Mouse (Mus musculus) limb, embryonic 14.5 days (tissue): ENCODE measurements around the gene Ky. TPM values are rescaled to one million over a fixed set of nuclear protein-coding genes. Genes with fewer than 3 reads are reported as not detected.

Source experiments
- ATAC-seq: fragments of 200-750 bp; cut with Nextera tagmentation; 2 replicates; pipeline ENCODE4 v1.8.0; 2017; ENCODE audit warnings: low read depth, moderate number of reproducible peaks, moderate TSS enrichment; ENCODE audit not compliant: low FRiP score
- DNase-seq: peaks from one replicate; pipeline ENCODE4 v3.0.0-alpha.2; 2015; ENCODE audit warnings: low spot score
- H3K27ac ChIP-seq: fragments of 300-500 bp; sonication (generic); replicated peaks from 2 replicates; pipeline ENCODE4 v1.5.1; 2014; ENCODE audit warnings: low read depth, mild to moderate bottlenecking, low read length, moderate library complexity, mixed read lengths
- H3K27me3 ChIP-seq: fragments of 300-500 bp; sonication (generic); 2 replicates; pipeline ENCODE4 v1.6.1; 2014; ENCODE audit warnings: low read length, mixed read lengths; ENCODE audit not compliant: control insufficient read depth, insufficient read depth
- H3K36me3 ChIP-seq: fragments of 300-500 bp; sonication (generic); 2 replicates; pipeline ENCODE4 v1.6.1; 2014; ENCODE audit warnings: mild to moderate bottlenecking, low read length, moderate library complexity, mixed read lengths; ENCODE audit not compliant: control insufficient read depth, insufficient read depth
- H3K4me1 ChIP-seq: fragments of 300-500 bp; sonication (generic); 2 replicates; pipeline ENCODE4 v1.6.1; 2014; ENCODE audit warnings: antibody characterized with exemption, low read length, mixed read lengths; ENCODE audit not compliant: control insufficient read depth, insufficient read depth
- H3K4me2 ChIP-seq: fragments of 300-500 bp; sonication (generic); replicated peaks from 2 replicates; pipeline ENCODE4 v1.6.1; 2014; ENCODE audit warnings: low read depth, mild to moderate bottlenecking, low read length, moderate library complexity; ENCODE audit not compliant: severe bottlenecking
- H3K4me3 ChIP-seq: fragments of 300-500 bp; sonication (generic); replicated peaks from 2 replicates; pipeline ENCODE4 v1.5.1; 2014; ENCODE audit warnings: low read length
- H3K9ac ChIP-seq: fragments of 300-500 bp; sonication (generic); 2 replicates; pipeline ENCODE4 v1.6.1; 2014; ENCODE audit warnings: mild to moderate bottlenecking, low read depth, low read length, moderate library complexity; ENCODE audit not compliant: severe bottlenecking
- H3K9me3 ChIP-seq: fragments of 300-500 bp; sonication (generic); 2 replicates; pipeline ENCODE4 v1.6.1; 2016; ENCODE audit warnings: low read length; ENCODE audit not compliant: control insufficient read depth
- POLR2A ChIP-seq: fragments of 200-500 bp; IDR thresholded peaks from 2 replicates; pipeline ENCODE4 v1.8.0; 2012; ENCODE audit warnings: inconsistent platforms, mild to moderate bottlenecking, moderate library complexity, borderline replicate concordance; ENCODE audit not compliant: insufficient read depth, insufficient read length; ENCODE audit errors: extremely low read depth
- WGBS: fragments of 180-500 bp; shearing (Covaris S2); extraction: QIAGEN DNeasy Blood & Tissue Kit; methylation state at CpG from one replicate; pipeline ENCODE4 v1.1.7; 2014; 5-methylcytosine and 5-hydroxymethylcytosine counted together
- polyA plus RNA-seq, 2 experiments: library from polyadenylated mRNA; depleted of rRNA in 1 of 2; stranded (reverse) in 1 of 2; unstranded in 1 of 2; fragments of >200 nt; fragmentation: Nextera tagmentation in 1 of 2; extraction: Ambion mirVana in 1 of 2; gene quantifications; 2 replicates each; pipeline versions ENCODE4 v1.2.1 to v1.2.3; 2012 to 2014

Gene Ky
- polyA plus RNA-seq, 2 experiments = 1.2 to 3.2 TPM

- peaks cover 46% of the 10 kb centered on the region for H3K36me3 ChIP-seq
- H3K9ac ChIP-seq = no peak overlapping the region
- H3K9me3 ChIP-seq = no peaks in the 10 kb centered on the region
- no peaks in the 10 kb centered on the region for H3K27me3 ChIP-seq
- no peak overlapping the region for H3K4me3 ChIP-seq
- H3K4me2 ChIP-seq = no peak overlapping the region
- no peak for ATAC-seq
- TF ChIP-seq POLR2A = no peak
- WGBS = 69% methylated on average over 6 of the region's 6 CpGs
- H3K4me1 ChIP-seq = no peaks in the 10 kb centered on the region
- DNase-seq = no peak
- H3K27ac ChIP-seq = peak overlapping the region; percentile 49; the same call in 1 of the 2 replicates
Measured at GRCm38 (mm10) chr9:102594667-102595393, 89.3 kb downstream of the Ky start.

Other genes starting within 250 kb of the Ky start
- 4.1 and 4.4 TPM in 2 replicates for gene Ephb1, start 151.1 kb upstream of the Ky start, polyA plus RNA-seq (2012; rRNA removed)
- gene Ephb1, start 151.1 kb upstream of the Ky start, polyA plus RNA-seq (2014; fragmentation: Nextera tagmentation; extraction: Ambion mirVana) = 4.1 and 4.2 TPM in 2 replicates
- 88.7 and 191 TPM in 2 replicates for gene Anapc13, start 120.5 kb downstream of the Ky start, polyA plus RNA-seq (2012; rRNA removed)
- 169 and 177 TPM in 2 replicates for gene Anapc13, start 120.5 kb downstream of the Ky start, polyA plus RNA-seq (2014; fragmentation: Nextera tagmentation; extraction: Ambion mirVana)
- gene Cep63, start 120.8 kb downstream of the Ky start, polyA plus RNA-seq (2012; rRNA removed) = 15.2 and 28.1 TPM in 2 replicates
- gene Cep63, start 120.8 kb downstream of the Ky start, polyA plus RNA-seq (2014; fragmentation: Nextera tagmentation; extraction: Ambion mirVana) = 44.1 and 45.3 TPM in 2 replicates
- gene Amotl2, start 210.9 kb downstream of the Ky start, polyA plus RNA-seq (2012; rRNA removed) = 58.9 and 67.7 TPM in 2 replicates
- gene Amotl2, start 210.9 kb downstream of the Ky start, polyA plus RNA-seq (2014; fragmentation: Nextera tagmentation; extraction: Ambion mirVana) = 52.7 and 66.6 TPM in 2 replicates